Mouse (Mus musculus) heart, embryonic 16.5 days (tissue): ENCODE results near the gene Tsen54. TPM values are rescaled to one million over a fixed set of nuclear protein-coding genes. Genes with fewer than 3 reads are reported as not detected.

Experiments used
- ATAC-seq: fragments of 200-750 bp; cut with Nextera tagmentation; replicated peaks from 2 replicates; pipeline ENCODE4 v1.8.0; 2017; ENCODE audit warnings: moderate number of reproducible peaks; ENCODE audit not compliant: insufficient read depth, low FRiP score; ENCODE audit errors: extremely low read depth
- H3K27ac ChIP-seq: fragments of 300-500 bp; sonication (generic); 2 replicates; pipeline ENCODE4 v1.5.1; 2014; ENCODE audit warnings: mild to moderate bottlenecking, low read length, control low read depth, moderate library complexity
- H3K27me3 ChIP-seq: fragments of 300-500 bp; sonication (generic); 2 replicates; pipeline ENCODE4 v1.6.1; 2014; ENCODE audit warnings: low read length, mixed read lengths; ENCODE audit not compliant: control insufficient read depth, insufficient read depth
- H3K36me3 ChIP-seq: fragments of 300-500 bp; sonication (generic); 2 replicates; pipeline ENCODE4 v1.6.1; 2014; ENCODE audit not compliant: control insufficient read depth, insufficient read depth
- H3K4me1 ChIP-seq: fragments of 300-500 bp; sonication (generic); 2 replicates; pipeline ENCODE4 v1.6.1; 2014; ENCODE audit warnings: low read length, mixed read lengths; ENCODE audit not compliant: control insufficient read depth, insufficient read depth
- H3K4me2 ChIP-seq: fragments of 300-500 bp; sonication (generic); 2 replicates; pipeline ENCODE4 v1.6.1; 2014; ENCODE audit warnings: low read depth, mild to moderate bottlenecking, control low read depth, low read length
- H3K4me3 ChIP-seq: fragments of 300-500 bp; sonication (generic); 2 replicates; pipeline ENCODE4 v1.5.1; 2014; ENCODE audit warnings: mild to moderate bottlenecking, control low read depth, low read length
- H3K9ac ChIP-seq: fragments of 300-500 bp; sonication (generic); 2 replicates; pipeline ENCODE4 v1.6.1; 2014; ENCODE audit warnings: low read length, control low read depth
- H3K9me3 ChIP-seq: fragments of 300-500 bp; sonication (generic); replicated peaks from 2 replicates; pipeline ENCODE4 v1.6.1; 2016; ENCODE audit warnings: low read length; ENCODE audit not compliant: control insufficient read depth
- WGBS: fragments of 180-500 bp; shearing (Covaris S2); extraction: QIAGEN DNeasy Blood & Tissue Kit; methylation state at CpG from one replicate; pipeline ENCODE4 v1.1.7; 2014; 5-methylcytosine and 5-hydroxymethylcytosine counted together
- microRNA-seq: library from miRNA; unstranded; fragments of <30 nt; microRNA quantifications from one replicate; pipeline ENCODE4, GENCODE M21; 2017
- polyA plus RNA-seq: library from polyadenylated mRNA; unstranded; fragments of >200 nt; fragmentation: Nextera tagmentation; extraction: Ambion mirVana; gene quantifications from 2 replicates; pipeline ENCODE4 v1.2.1, GENCODE M21; 2015

Tsen54 gene
- polyA plus RNA-seq, 1 experiment from 2014 or later: 28.3 TPM

DNA sequence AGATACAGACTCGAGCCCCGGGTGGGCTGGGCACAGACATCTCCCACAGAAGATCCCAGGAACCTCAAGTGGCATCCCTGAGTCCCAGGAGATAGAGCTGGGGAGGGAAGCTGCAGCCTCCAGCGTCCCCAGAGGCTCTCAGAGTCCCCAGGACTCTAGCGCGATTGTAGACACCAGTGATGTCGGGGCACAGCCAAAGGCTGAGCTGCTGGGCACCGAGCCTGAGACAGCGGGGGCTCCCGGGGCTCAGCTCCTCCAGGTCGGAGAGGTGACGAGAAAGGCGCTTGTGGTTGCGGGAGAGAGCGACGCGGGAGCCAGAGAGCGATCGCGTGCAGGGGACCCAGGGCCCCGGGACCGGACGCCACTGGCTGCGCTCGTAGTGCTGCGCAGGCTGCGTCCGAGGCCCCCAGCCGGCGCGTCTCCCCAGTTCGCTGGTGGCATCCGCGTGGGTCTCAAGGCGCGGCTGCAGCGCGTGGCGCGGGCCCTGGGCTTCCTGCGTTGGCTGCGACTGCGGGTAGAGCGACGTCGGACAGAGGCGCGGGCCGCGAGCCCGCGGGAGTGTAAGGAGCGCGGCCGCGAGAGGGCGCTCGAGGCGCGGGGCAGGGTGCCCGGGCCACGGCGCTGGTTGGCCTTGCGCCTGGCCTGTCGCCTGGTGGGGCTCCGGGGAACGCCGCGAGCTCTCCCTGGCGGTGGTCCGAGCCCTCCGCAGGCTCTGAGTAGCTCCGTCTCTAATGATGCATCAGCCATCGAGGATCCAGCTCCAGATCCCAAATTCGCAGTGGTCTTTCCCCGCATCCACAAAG is 44.8 kb downstream of the Tsen54 start:
- WGBS: 1% methylated on average over 75 of the region's 75 CpGs
- peaks cover 15% of the 10 kb centered on the region for H3K4me1 ChIP-seq
- ATAC-seq: peak; percentile 83
- H3K9me3 ChIP-seq: peaks cover 4% of the 10 kb centered on the region
- no peak overlapping the region for H3K27ac ChIP-seq
- peaks cover 34% of the 10 kb centered on the region for H3K27me3 ChIP-seq
- peak overlapping the region; percentile 69 for H3K9ac ChIP-seq
- 0 out of 2 replicates have a peak, but pooled peaks cover 2% of the 10 kb centered on the region for H3K36me3 ChIP-seq
- H3K4me3 ChIP-seq: peak overlapping the region; percentile 56
- peak overlapping the region; percentile 79 for H3K4me2 ChIP-seq

DNA sequence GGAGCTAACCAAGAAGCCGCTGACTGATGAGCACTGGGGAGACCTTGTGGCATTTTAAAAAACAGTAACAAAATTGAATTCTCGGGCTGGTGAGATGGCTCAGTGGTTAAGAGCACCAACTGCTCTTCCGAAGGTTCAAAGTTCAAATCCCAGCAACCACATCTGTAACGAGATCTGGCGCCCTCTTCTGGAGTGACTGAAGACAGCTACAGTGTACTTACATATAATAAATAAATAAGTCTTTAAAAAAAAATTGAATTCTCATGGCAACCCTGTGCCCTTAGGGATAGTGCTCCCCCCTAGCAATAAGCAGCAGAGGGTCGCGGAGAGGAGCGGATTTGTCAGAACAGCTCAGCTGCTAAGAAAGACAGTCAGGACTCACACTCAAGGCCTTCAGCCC is 49.4 kb downstream of the Tsen54 start:
- H3K27me3 ChIP-seq: peaks cover 22% of the 10 kb centered on the region
- H3K4me3 ChIP-seq: no peak overlapping the region
- ATAC-seq: no peak
- H3K36me3 ChIP-seq: no peaks in the 10 kb centered on the region
- H3K9ac ChIP-seq: no peak overlapping the region
- 85% methylated on average over 8 of the region's 8 CpGs for WGBS
- H3K27ac ChIP-seq: no peak overlapping the region
- no peak overlapping the region for H3K4me2 ChIP-seq
- H3K4me1 ChIP-seq: peaks cover 7% of the 10 kb centered on the region
- H3K9me3 ChIP-seq: no peaks in the 10 kb centered on the region

DNA sequence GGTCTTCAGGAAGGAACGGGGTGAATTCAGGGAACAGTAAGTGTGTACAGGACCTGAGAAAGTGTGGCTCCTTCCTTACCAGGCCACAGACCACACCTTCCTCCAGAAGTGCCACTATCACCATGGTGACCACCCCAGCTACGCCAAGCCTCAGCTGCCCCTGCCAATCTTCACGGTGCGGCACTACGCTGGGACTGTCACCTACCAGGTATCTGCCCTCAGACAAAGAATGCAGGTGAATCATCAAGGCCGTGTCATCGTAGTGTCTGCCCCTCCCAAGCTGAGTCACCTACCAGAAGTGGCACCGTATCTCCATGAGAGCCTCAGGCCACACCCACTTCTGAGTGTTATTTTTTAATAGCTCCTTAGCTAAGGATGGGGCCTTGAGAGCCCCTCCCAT is 54.9 kb downstream of the Tsen54 start:
- H3K27ac ChIP-seq: no peak overlapping the region
- no peaks in the 10 kb centered on the region for H3K27me3 ChIP-seq
- 54% methylated on average over 8 of the region's 8 CpGs for WGBS
- no peak overlapping the region for H3K4me3 ChIP-seq
- H3K4me2 ChIP-seq: no peak overlapping the region
- no peak for ATAC-seq
- H3K4me1 ChIP-seq: peaks cover 5% of the 10 kb centered on the region
- H3K9me3 ChIP-seq: no peaks in the 10 kb centered on the region
- no peaks in the 10 kb centered on the region for H3K36me3 ChIP-seq
- no peak overlapping the region for H3K9ac ChIP-seq

DNA sequence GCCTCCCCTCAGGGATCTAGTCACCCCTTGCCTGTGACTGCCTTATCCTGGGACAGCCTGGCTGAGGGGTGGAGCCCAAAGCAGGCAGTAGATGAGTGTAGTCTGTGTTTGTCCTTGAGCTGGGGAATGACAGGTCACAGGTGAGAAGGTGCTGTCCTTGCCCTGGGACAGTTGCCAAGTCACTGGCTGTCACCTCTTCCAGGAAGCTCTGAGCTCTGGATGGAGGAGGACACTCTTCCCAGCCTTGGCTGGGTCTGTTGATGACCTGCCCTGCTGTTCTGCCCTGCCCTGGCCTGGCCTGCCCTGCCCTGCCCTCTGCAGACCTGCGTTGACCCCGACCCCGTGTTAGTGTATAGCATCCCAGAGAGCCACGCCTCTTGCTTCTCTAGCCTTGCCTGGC is 57.9 kb downstream of the Tsen54 start:
- H3K36me3 ChIP-seq: no peaks in the 10 kb centered on the region
- no peak overlapping the region for H3K4me2 ChIP-seq
- H3K4me3 ChIP-seq: no peak overlapping the region
- no peak overlapping the region; the same call in 1 of the 2 replicates for H3K9ac ChIP-seq
- WGBS: 74% methylated on average over 4 of the region's 4 CpGs
- H3K27ac ChIP-seq: no peak overlapping the region
- peaks cover 8% of the 10 kb centered on the region for H3K4me1 ChIP-seq
- H3K9me3 ChIP-seq: no peaks in the 10 kb centered on the region
- ATAC-seq: no peak
- H3K27me3 ChIP-seq: no peaks in the 10 kb centered on the region

Small RNA genes lying within 50 kb of the gene (microRNA-seq; reads per million reads assigned to microRNA genes)
- gene Mir5621: 0.79 reads per million

Other genes with a start within 250 kb of the Tsen54 start
- gene Mrps7, start 210.8 kb upstream of the Tsen54 start, polyA plus RNA-seq: 84.4 and 86.2 TPM in 2 replicates
- 15.4 and 18.8 TPM in 2 replicates for gene Gga3, start 210.7 kb upstream of the Tsen54 start, polyA plus RNA-seq
- gene Mif4gd, start 201.8 kb upstream of the Tsen54 start, polyA plus RNA-seq: 41.5 and 42.0 TPM in 2 replicates
- gene Slc25a19, start 186.4 kb upstream of the Tsen54 start, polyA plus RNA-seq: 55.7 and 58.1 TPM in 2 replicates
- gene Grb2, start 106.1 kb upstream of the Tsen54 start, polyA plus RNA-seq: 103 and 118 TPM in 2 replicates
- gene Tmem94, start 49.3 kb upstream of the Tsen54 start, polyA plus RNA-seq: 36.8 and 43.1 TPM in 2 replicates
- 18.9 and 22.1 TPM in 2 replicates for gene Caskin2, start 1.1 kb upstream of the Tsen54 start, polyA plus RNA-seq
- gene Llgl2, start 9.3 kb downstream of the Tsen54 start, polyA plus RNA-seq: 17.7 and 18.2 TPM in 2 replicates
- 0.17 and 1.7 TPM in 2 replicates for gene Myo15b, start 43.7 kb downstream of the Tsen54 start, polyA plus RNA-seq
- gene Smim5, start 85.2 kb downstream of the Tsen54 start, polyA plus RNA-seq: 68.4 and 82.9 TPM in 2 replicates
- 3.7 and 5.7 TPM in 2 replicates for gene Smim6, start 97.3 kb downstream of the Tsen54 start, polyA plus RNA-seq
- gene Sap30bp, start 118.6 kb downstream of the Tsen54 start, polyA plus RNA-seq: 20.2 and 23.5 TPM in 2 replicates
- gene Recql5, start 118.8 kb downstream of the Tsen54 start, polyA plus RNA-seq: 13.2 and 13.6 TPM in 2 replicates
- gene Itgb4, start 160.0 kb downstream of the Tsen54 start, polyA plus RNA-seq: 2.7 and 4.4 TPM in 2 replicates
- gene Galk1, start 198.0 kb downstream of the Tsen54 start, polyA plus RNA-seq: 142 and 153 TPM in 2 replicates
- gene H3f3b, start 213.2 kb downstream of the Tsen54 start, polyA plus RNA-seq: 661 and 709 TPM in 2 replicates
- gene Unk, start 215.6 kb downstream of the Tsen54 start, polyA plus RNA-seq: 22.7 and 23.2 TPM in 2 replicates